Mouse (Mus musculus) forebrain, embryonic 16.5 days (tissue): ENCODE results near the gene Thsd7b. TPM values are rescaled to one million over a fixed set of nuclear protein-coding genes. Genes with fewer than 3 reads are reported as not detected.
A peak's percentile ranks its signal among the peaks of the same experiment; 100 is the strongest.
"Not testable (repeated sequence)": the region's sequence is repeated elsewhere in the genome, so short reads cannot be mapped to it uniquely, and the experiment has no call there.

Experiments
- ATAC-seq: fragments of 200-750 bp; cut with Nextera tagmentation; 2 replicates; pipeline ENCODE4 v1.8.0; 2017; ENCODE audit warnings: mild to moderate bottlenecking, moderate library complexity
- H3K27ac ChIP-seq: fragments of 300-500 bp; sonication (generic); 2 replicates; pipeline ENCODE4 v1.5.1; 2014; ENCODE audit warnings: low read length, control low read depth
- H3K27me3 ChIP-seq: fragments of 300-500 bp; sonication (generic); replicated peaks from 2 replicates; pipeline ENCODE4 v1.6.1; 2014; ENCODE audit warnings: low read length; ENCODE audit not compliant: control insufficient read depth, insufficient read depth
- H3K36me3 ChIP-seq: fragments of 300-500 bp; sonication (generic); 2 replicates; pipeline ENCODE4 v1.6.1; 2014; ENCODE audit not compliant: control insufficient read depth, insufficient read depth
- H3K4me1 ChIP-seq: fragments of 300-500 bp; sonication (generic); replicated peaks from 2 replicates; pipeline ENCODE4 v1.6.1; 2014; ENCODE audit warnings: low read length; ENCODE audit not compliant: control insufficient read depth, insufficient read depth
- H3K4me2 ChIP-seq: fragments of 300-500 bp; sonication (generic); 2 replicates; pipeline ENCODE4 v1.6.1; 2014; ENCODE audit warnings: mild to moderate bottlenecking, low read length, control low read depth
- H3K4me3 ChIP-seq: fragments of 300-500 bp; sonication (generic); replicated peaks from 2 replicates; pipeline ENCODE4 v1.5.1; 2014; ENCODE audit warnings: mild to moderate bottlenecking, low read length, control low read depth
- H3K9ac ChIP-seq: fragments of 300-500 bp; sonication (generic); replicated peaks from 2 replicates; pipeline ENCODE4 v1.6.1; 2014; ENCODE audit warnings: low read depth, low read length, control low read depth
- H3K9me3 ChIP-seq: fragments of 300-500 bp; sonication (generic); 2 replicates; pipeline ENCODE4 v1.6.1; 2016; ENCODE audit warnings: low read length; ENCODE audit not compliant: control insufficient read depth
- WGBS: fragments of 180-500 bp; shearing (Covaris S2); extraction: QIAGEN DNeasy Blood & Tissue Kit; methylation state at CpG from one replicate; pipeline ENCODE4 v1.1.7; 2014; 5-methylcytosine and 5-hydroxymethylcytosine counted together
- polyA plus RNA-seq: library from polyadenylated mRNA; unstranded; fragments of >200 nt; fragmentation: Nextera tagmentation; extraction: Ambion mirVana; gene quantifications from 2 replicates; pipeline ENCODE4 v1.2.1, GENCODE M21; 2015

Thsd7b gene
- polyA plus RNA-seq, 1 experiment from 2014 or later, result 9.5 TPM

GRCm38 (mm10) chr1:129931003-129931402, 657.9 kb downstream of the Thsd7b start:
- H3K27ac ChIP-seq, result no peak overlapping the region
- no peaks in the 10 kb centered on the region for H3K27me3 ChIP-seq
- H3K4me1 ChIP-seq, result no peaks in the 10 kb centered on the region
- ATAC-seq, result no peak
- no peak overlapping the region for H3K4me3 ChIP-seq
- no peak overlapping the region for H3K9ac ChIP-seq
- H3K9me3 ChIP-seq, result no peaks in the 10 kb centered on the region
- no peak overlapping the region for H3K4me2 ChIP-seq
- H3K36me3 ChIP-seq, result no peaks in the 10 kb centered on the region
- 77% methylated on average over 2 of the region's 2 CpGs for WGBS

GRCm38 (mm10) chr1:129943116-129943515, 670.0 kb downstream of the Thsd7b start:
- Histone ChIP-seq H3K27ac (no peak overlapping the region), H3K4me3 (no peak overlapping the region), H3K4me1 (0 out of 2 replicates have a peak, but pooled peaks cover 5% of the 10 kb centered on the region), H3K27me3 (no peaks in the 10 kb centered on the region), H3K4me2 (no peak overlapping the region), H3K9ac (no peak overlapping the region), H3K36me3 (no peaks in the 10 kb centered on the region), H3K9me3 (no peaks in the 10 kb centered on the region)
- ATAC-seq, result peak; percentile 15; the same call in 1 of the 2 replicates
- WGBS, result 56% methylated on average over 9 of the region's 9 CpGs

- H3K4me2 ChIP-seq, result no peak overlapping the region
- H3K4me1 ChIP-seq, result 0 out of 2 replicates have a peak, but pooled peaks cover 5% of the 10 kb centered on the region
- no peak overlapping the region for H3K9ac ChIP-seq
- H3K9me3 ChIP-seq, result no peaks in the 10 kb centered on the region
- no peak for ATAC-seq
- WGBS, result 56% methylated on average over 4 of the region's 4 CpGs
- no peak overlapping the region for H3K4me3 ChIP-seq
- no peaks in the 10 kb centered on the region for H3K36me3 ChIP-seq
- no peak overlapping the region for H3K27ac ChIP-seq
- H3K27me3 ChIP-seq, result no peaks in the 10 kb centered on the region
Measured at GRCm38 (mm10) chr1:129947026-129947425, 673.9 kb downstream of the Thsd7b start.

GRCm38 (mm10) chr1:129955478-129955877, 682.4 kb downstream of the Thsd7b start:
- ATAC-seq, result no peak; the same call in 1 of the 2 replicates

GRCm38 (mm10) chr1:129956625-129957024, 683.5 kb downstream of the Thsd7b start:
- WGBS, result 58% methylated on average over 4 of the region's 4 CpGs
- no peaks in the 10 kb centered on the region for H3K27me3 ChIP-seq
- no peak overlapping the region for H3K27ac ChIP-seq
- no peaks in the 10 kb centered on the region for H3K4me1 ChIP-seq
- no peak overlapping the region for H3K4me3 ChIP-seq
- H3K36me3 ChIP-seq, result no peaks in the 10 kb centered on the region
- ATAC-seq, result no peak
- no peak overlapping the region for H3K4me2 ChIP-seq
- no peaks in the 10 kb centered on the region for H3K9me3 ChIP-seq
- no peak overlapping the region for H3K9ac ChIP-seq

More at GRCm38 (mm10) chr1:129955478-129955877, 682.4 kb downstream of the Thsd7b start:
- 50% methylated on average over 1 of the region's 1 CpGs for WGBS
- no peaks in the 10 kb centered on the region for H3K9me3 ChIP-seq
- no peaks in the 10 kb centered on the region for H3K4me1 ChIP-seq
- no peaks in the 10 kb centered on the region for H3K27me3 ChIP-seq
- no peak overlapping the region for H3K4me2 ChIP-seq
- no peaks in the 10 kb centered on the region for H3K36me3 ChIP-seq
- no peak overlapping the region for H3K27ac ChIP-seq
- no peak overlapping the region for H3K9ac ChIP-seq
- H3K4me3 ChIP-seq, result no peak overlapping the region

- not testable (repeated sequence) for H3K4me1 ChIP-seq, ATAC-seq, H3K27ac ChIP-seq, H3K9me3 ChIP-seq, H3K9ac ChIP-seq, H3K4me3 ChIP-seq, H3K36me3 ChIP-seq, H3K27me3 ChIP-seq, H3K4me2 ChIP-seq
- WGBS, result 61% methylated on average over 2 of the region's 2 CpGs
Measured at GRCm38 (mm10) chr1:129959352-129959751, 686.2 kb downstream of the Thsd7b start.

- Histone ChIP-seq H3K4me2 (no peak overlapping the region), H3K36me3 (no peaks in the 10 kb centered on the region), H3K27me3 (no peaks in the 10 kb centered on the region), H3K27ac (no peak overlapping the region), H3K9ac (no peak overlapping the region), H3K9me3 (no peaks in the 10 kb centered on the region), H3K4me3 (no peak overlapping the region), H3K4me1 (no peaks in the 10 kb centered on the region)
- no peak for ATAC-seq
- 94% methylated on average over 2 of the region's 2 CpGs for WGBS
Measured at GRCm38 (mm10) chr1:129963166-129963565, 690.1 kb downstream of the Thsd7b start.

- not testable (repeated sequence) for H3K9me3 ChIP-seq, H3K9ac ChIP-seq, H3K4me1 ChIP-seq, H3K4me3 ChIP-seq, ATAC-seq, H3K4me2 ChIP-seq, H3K27me3 ChIP-seq, H3K36me3 ChIP-seq, H3K27ac ChIP-seq
Measured at GRCm38 (mm10) chr1:129989247-129989646, 716.1 kb downstream of the Thsd7b start.

- H3K9ac ChIP-seq, result no peak overlapping the region
- no peaks in the 10 kb centered on the region for H3K4me1 ChIP-seq
- no peak overlapping the region for H3K4me3 ChIP-seq
- H3K4me2 ChIP-seq, result no peak overlapping the region
- no peaks in the 10 kb centered on the region for H3K36me3 ChIP-seq
- 82% methylated on average over 2 of the region's 2 CpGs for WGBS
- H3K9me3 ChIP-seq, result no peaks in the 10 kb centered on the region
- no peak overlapping the region for H3K27ac ChIP-seq
- H3K27me3 ChIP-seq, result no peaks in the 10 kb centered on the region
- ATAC-seq, result no peak
Measured at GRCm38 (mm10) chr1:129990821-129991220, 717.7 kb downstream of the Thsd7b start.

- Histone ChIP-seq H3K36me3 (no peaks in the 10 kb centered on the region), H3K27ac (no peak overlapping the region), H3K9ac (no peak overlapping the region), H3K4me1 (no peaks in the 10 kb centered on the region), H3K4me2 (no peak overlapping the region), H3K9me3 (no peaks in the 10 kb centered on the region), H3K4me3 (no peak overlapping the region), H3K27me3 (no peaks in the 10 kb centered on the region)
- no peak for ATAC-seq
Measured at GRCm38 (mm10) chr1:130055012-130055411, 781.9 kb downstream of the Thsd7b start.
